Mouse (Mus musculus): ENCODE results near the gene Adprm. TPM values are rescaled to one million over a fixed set of nuclear protein-coding genes. Genes with fewer than 3 reads are reported as not detected.
"Not testable (repeated sequence)": the region's sequence is repeated elsewhere in the genome, so short reads cannot be mapped to it uniquely, and the experiment has no call there.

Gene Adprm
- polyA plus RNA-seq, 1 experiment from 2014 or later, result 15.0 TPM

GRCm38 (mm10) chr11:67024867-67025477, 27.4 kb downstream of the Adprm start, which contains the start of gene Tmem220:
Gene Tmem220, plus strand, starts transcription at chr11:67025154.
- Histone ChIP-seq H3K9me3 (ENCODE audit: low read length) (no peaks in the 10 kb centered on the region), H3K4me2 (ENCODE audit: low read depth, low read length) (peak within 1 kb of the TSS; percentile 75), H3K36me3 (replicated peaks; ENCODE audit: insufficient read depth, low read length) (no peaks in the 10 kb centered on the region), H3K9ac (replicated peaks) (peak within 1 kb of the TSS; percentile 60), H3K27me3 (ENCODE audit: insufficient read depth, low read length) (no peaks in the 10 kb centered on the region), H3K4me1 (ENCODE audit: insufficient read depth) (0 out of 2 replicates have a peak, but pooled peaks cover 8% of the 10 kb centered on the region), H3K4me3 (ENCODE audit: low read depth, low read length) (peak within 1 kb of the TSS; percentile 48), H3K27ac (ENCODE audit: low read depth) (peak within 1 kb of the TSS; percentile 46; the same call in 1 of the 2 replicates)
- DNase-seq, result peak; percentile 98
- peak; percentile 100 for ATAC-seq
- TF ChIP-seq CTCF (IDR thresholded peaks at IDR 0.05; ENCODE audit: low read depth) (peak; percentile 90), EP300 (IDR thresholded peaks at IDR 0.05; ENCODE audit: low read depth) (no peak)
- WGBS (ENCODE audit: insufficient replicate concordance), result 2% methylated on average over 35 of the region's 35 CpGs

DNA sequence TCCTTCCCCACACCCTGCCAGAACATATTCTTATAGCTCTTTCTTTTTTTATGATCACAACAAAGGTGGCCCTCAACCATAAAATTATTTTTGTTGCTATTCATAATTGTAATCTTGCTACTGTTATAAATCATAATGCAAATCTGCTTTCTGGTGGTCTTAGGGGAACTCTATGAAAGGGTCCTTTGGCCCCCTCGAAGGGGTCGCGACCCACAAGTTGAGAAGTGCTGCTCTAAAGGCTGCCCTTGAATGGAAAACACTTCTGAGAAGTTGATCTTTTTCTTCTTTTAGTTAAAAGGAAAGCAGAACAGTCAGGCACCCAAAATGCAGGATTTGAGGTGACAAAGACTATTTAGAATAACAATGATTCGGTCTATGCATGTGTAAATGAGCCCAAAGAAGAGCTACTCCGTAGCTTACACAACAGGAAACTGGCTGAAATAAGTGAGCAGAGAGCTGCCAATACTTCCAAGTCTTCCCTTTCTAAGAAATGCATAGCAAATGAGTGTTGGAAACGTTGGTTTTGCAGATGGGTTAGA, 28.5 kb downstream of the Adprm start:
- no peaks in the 10 kb centered on the region for H3K9me3 ChIP-seq (ENCODE audit: low read length)
- no peak overlapping the region for H3K27ac ChIP-seq (ENCODE audit: low read depth)
- TF ChIP-seq EP300 (IDR thresholded peaks at IDR 0.05; ENCODE audit: low read depth), result no peak
- TF ChIP-seq CTCF (IDR thresholded peaks at IDR 0.05; ENCODE audit: low read depth), result no peak
- no peak overlapping the region for H3K9ac ChIP-seq (replicated peaks)
- ATAC-seq, result no peak
- 0 out of 2 replicates have a peak, but pooled peaks cover 8% of the 10 kb centered on the region for H3K4me1 ChIP-seq (ENCODE audit: insufficient read depth)
- peak overlapping the region; percentile 75 for H3K4me2 ChIP-seq (ENCODE audit: low read depth, low read length)
- no peaks in the 10 kb centered on the region for H3K36me3 ChIP-seq (replicated peaks; ENCODE audit: insufficient read depth, low read length)
- H3K4me3 ChIP-seq (ENCODE audit: low read depth, low read length), result no peak overlapping the region
- no peak for DNase-seq
- 0 out of 2 replicates have a peak, but pooled peaks cover 3% of the 10 kb centered on the region for H3K27me3 ChIP-seq (ENCODE audit: insufficient read depth, low read length)
- WGBS (ENCODE audit: insufficient replicate concordance), result 43% methylated on average over 6 of the region's 6 CpGs

DNA sequence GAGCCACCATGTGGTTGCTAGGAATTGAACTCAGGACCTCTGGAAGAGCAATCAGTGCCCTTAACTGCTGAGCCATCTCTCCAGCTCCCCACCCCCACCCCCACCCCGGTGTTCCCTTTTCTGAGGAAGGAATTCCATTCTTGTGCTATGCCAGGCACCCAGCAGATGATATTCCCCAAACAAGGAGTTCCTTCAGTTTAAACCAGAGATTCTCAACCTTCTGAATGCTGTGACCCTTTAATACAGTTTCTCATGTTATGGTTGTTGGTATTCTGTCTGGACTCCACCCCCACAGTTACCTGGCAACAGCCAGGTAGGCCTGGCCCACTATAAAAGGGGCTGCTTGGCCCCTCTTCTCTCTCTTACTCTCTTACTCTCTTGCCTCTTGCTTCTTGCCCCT, 29.2 kb downstream of the Adprm start:
- H3K4me3 ChIP-seq (ENCODE audit: low read depth, low read length), result not testable (repeated sequence)

DNA sequence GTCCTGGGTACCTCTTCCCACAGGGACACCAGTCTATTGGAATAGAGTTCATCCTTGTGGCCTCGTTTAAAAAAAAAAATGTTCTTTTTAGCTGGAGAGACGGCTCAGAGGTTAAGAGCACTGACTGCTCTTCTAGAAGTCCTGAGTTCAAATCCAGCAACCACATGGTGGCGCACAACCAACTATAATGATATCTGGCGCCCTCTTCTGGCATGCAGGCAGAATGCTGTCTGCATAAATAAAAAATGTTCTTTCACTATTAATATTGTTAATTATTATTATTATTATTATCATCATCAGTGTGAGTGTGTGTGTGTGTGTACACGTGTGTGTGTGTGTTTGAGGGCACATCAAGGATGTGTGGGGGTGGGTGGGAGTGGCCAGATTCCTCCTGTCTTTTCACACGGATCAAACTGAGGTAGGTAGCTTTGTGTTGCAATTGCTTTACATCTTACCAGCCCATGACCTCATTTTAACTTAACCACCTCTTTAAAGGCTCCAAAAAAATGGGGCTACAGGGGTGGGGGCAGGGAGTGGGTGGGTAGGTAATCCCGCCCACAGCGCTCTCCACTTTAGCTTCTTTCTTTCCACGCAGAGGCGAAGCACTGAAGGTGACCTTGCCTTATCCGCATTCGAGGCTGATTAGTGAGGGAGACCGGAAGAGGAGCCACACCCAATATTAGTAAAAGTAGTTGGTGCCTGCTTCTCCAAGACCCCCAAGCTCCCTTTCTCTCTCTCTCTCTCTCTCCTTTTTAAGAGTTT, 29.9 kb downstream of the Adprm start:
- WGBS (ENCODE audit: insufficient replicate concordance), result 74% methylated on average over 13 of the region's 13 CpGs
- no peaks in the 10 kb centered on the region for H3K9me3 ChIP-seq (ENCODE audit: low read length)
- TF ChIP-seq CTCF (IDR thresholded peaks at IDR 0.05; ENCODE audit: low read depth) (peak; percentile 67), EP300 (IDR thresholded peaks at IDR 0.05; ENCODE audit: low read depth) (no peak)
- H3K27ac ChIP-seq (ENCODE audit: low read depth), result no peak overlapping the region
- H3K27me3 ChIP-seq (ENCODE audit: insufficient read depth, low read length), result 0 out of 2 replicates have a peak, but pooled peaks cover 3% of the 10 kb centered on the region
- no peak for ATAC-seq
- H3K36me3 ChIP-seq (replicated peaks; ENCODE audit: insufficient read depth, low read length), result no peaks in the 10 kb centered on the region
- DNase-seq, result peak; percentile 29
- 0 out of 2 replicates have a peak, but pooled peaks cover 8% of the 10 kb centered on the region for H3K4me1 ChIP-seq (ENCODE audit: insufficient read depth)
- no peak overlapping the region for H3K9ac ChIP-seq (replicated peaks)
- H3K4me2 ChIP-seq (ENCODE audit: low read depth, low read length), result no peak overlapping the region
- no peak overlapping the region for H3K4me3 ChIP-seq (ENCODE audit: low read depth, low read length)

More for the DNA sequence above, 29.2 kb downstream of the Adprm start:
- not testable (repeated sequence) for ATAC-seq; H3K4me2 ChIP-seq (ENCODE audit: low read depth, low read length); H3K36me3 ChIP-seq (replicated peaks; ENCODE audit: insufficient read depth, low read length); DNase-seq; H3K4me1 ChIP-seq (ENCODE audit: insufficient read depth); H3K9ac ChIP-seq (replicated peaks); H3K9me3 ChIP-seq (ENCODE audit: low read length); H3K27ac ChIP-seq (ENCODE audit: low read depth); H3K27me3 ChIP-seq (ENCODE audit: insufficient read depth, low read length)
- WGBS (ENCODE audit: insufficient replicate concordance), result 43% methylated on average over 1 of the region's 1 CpGs

GRCm38 (mm10) chr11:67020948-67021347, 31.4 kb downstream of the Adprm start:
- Histone ChIP-seq H3K9me3 (ENCODE audit: low read length) (no peaks in the 10 kb centered on the region), H3K9ac (replicated peaks) (no peak overlapping the region), H3K4me1 (ENCODE audit: insufficient read depth) (0 out of 2 replicates have a peak, but pooled peaks cover 8% of the 10 kb centered on the region), H3K4me3 (ENCODE audit: low read depth, low read length) (no peak overlapping the region), H3K27me3 (ENCODE audit: insufficient read depth, low read length) (0 out of 2 replicates have a peak, but pooled peaks cover 3% of the 10 kb centered on the region), H3K4me2 (ENCODE audit: low read depth, low read length) (no peak overlapping the region), H3K27ac (ENCODE audit: low read depth) (no peak overlapping the region), H3K36me3 (replicated peaks; ENCODE audit: insufficient read depth, low read length) (no peaks in the 10 kb centered on the region)
- ATAC-seq, result no peak
- WGBS (ENCODE audit: insufficient replicate concordance), result 4% methylated on average over 12 of the region's 12 CpGs
- peak; percentile 67 for DNase-seq
- peak; percentile 78 for TF ChIP-seq CTCF (IDR thresholded peaks at IDR 0.05; ENCODE audit: low read depth)
- no peak for TF ChIP-seq EP300 (IDR thresholded peaks at IDR 0.05; ENCODE audit: low read depth)
